9 mouse cellular contexts compared by ENCODE assay signal in genomic region chr13:73159865-73160264, GRCm38 (mm10).
DNase-seq lines count a peak whose midpoint lies in the region; ATAC-seq and TF ChIP-seq lines count a peak whose summit lies in the region.
"Had no signal": no experiment of that assay in that cellular context is flagged by ENCODE, and none has a peak within 500 bp of the region (broad histone marks: within the 10 kb centered on the region; RNA-seq: fewer than 3 reads in every experiment).

No protein-coding gene starts in this region.

- peak overlapping the region; percentile 88 for H3K4me3 ChIP-seq in megakaryocyte, embryonic 14.5 days (replicated peaks)
- H3K4me3 ChIP-seq in intestine, embryonic 16.5 days (ENCODE audit: low read length), result peak overlapping the region; percentile 47
- H3K4me3 ChIP-seq in stomach, embryonic 14.5 days (ENCODE audit: low read depth, low read length), result peak overlapping the region; percentile 21; the same call in 1 of the 2 replicates
- no peak overlapping the region for H3K4me3 ChIP-seq in thymus, adult 2 months (ENCODE audit: control insufficient read depth, insufficient read depth, low read length)

- DNase-seq in embryo, embryonic 10 days (ENCODE audit: low spot score), result peak; percentile 17
- DNase-seq in embryo, embryonic 9.5 days (ENCODE audit: extremely low spot score), result no peak
- no peak for DNase-seq in thymus, postnatal 25 days
- no peak for DNase-seq in thymus, adult 2 months

- TF ChIP-seq POLR2A in thymus, adult 2 months (IDR thresholded peaks at IDR 0.05; ENCODE audit: control insufficient read depth, extremely low read depth, insufficient read depth, low read length, poor library complexity), result no peak

- no peak overlapping the region for H3K27ac ChIP-seq in intestine, embryonic 16.5 days (ENCODE audit: low read length)
- H3K27ac ChIP-seq in stomach, embryonic 14.5 days (ENCODE audit: low read length), result no peak overlapping the region
- H3K27ac ChIP-seq in thymus, adult 2 months (ENCODE audit: control insufficient read depth, insufficient read depth, low read length), result no peak overlapping the region
- H3K27ac ChIP-seq: macrophage had no signal

- WGBS in intestine, embryonic 16.5 days, result 17% methylated on average over 9 of the region's 9 CpGs
- WGBS in stomach, embryonic 14.5 days, result 12% methylated on average over 9 of the region's 9 CpGs
- WGBS in thymus, adult 2 months, result 19% methylated on average over 9 of the region's 9 CpGs

- H3K27me3 ChIP-seq in megakaryocyte, embryonic 14.5 days (replicated peaks), result peaks cover 9% of the 10 kb centered on the region
- no peaks in the 10 kb centered on the region for H3K27me3 ChIP-seq in intestine, embryonic 16.5 days (replicated peaks; ENCODE audit: control insufficient read depth, insufficient read depth, low read length)
- H3K27me3 ChIP-seq in stomach, embryonic 14.5 days (ENCODE audit: control insufficient read depth, insufficient read depth, low read length), result no peaks in the 10 kb centered on the region
- H3K27me3 ChIP-seq in thymus, adult 2 months (ENCODE audit: control insufficient read depth, insufficient read depth, low read length), result no peaks in the 10 kb centered on the region

- no peak for ATAC-seq in megakaryocyte, adult 5-6 weeks (ENCODE audit: poor library complexity, severe bottlenecking)
- ATAC-seq in intestine, embryonic 16.5 days, result no peak
- no peak for ATAC-seq in stomach, embryonic 14.5 days (ENCODE audit: insufficient number of reproducible peaks, insufficient read depth, low FRiP score, low read depth)

- TF ChIP-seq CTCF in thymus, adult 2 months (IDR thresholded peaks at IDR 0.05; ENCODE audit: borderline replicate concordance, control insufficient read depth, extremely low read depth, insufficient read depth, low read length, poor library complexity), result no peak

- H3K4me2 ChIP-seq in intestine, embryonic 16.5 days (ENCODE audit: low read depth, low read length), result peak overlapping the region; percentile 72
- peak overlapping the region; percentile 48 for H3K4me2 ChIP-seq in stomach, embryonic 14.5 days (replicated peaks; ENCODE audit: low read depth, low read length)

- peak overlapping the region; percentile 54 for H3K9ac ChIP-seq in intestine, embryonic 16.5 days (ENCODE audit: low read depth, low read length)
- no peak overlapping the region for H3K9ac ChIP-seq in stomach, embryonic 14.5 days (replicated peaks; ENCODE audit: low read depth, low read length)

- H3K9me3 ChIP-seq in megakaryocyte, embryonic 14.5 days, result no peaks in the 10 kb centered on the region
- H3K9me3 ChIP-seq in intestine, embryonic 16.5 days (ENCODE audit: control insufficient read depth, low read length), result no peaks in the 10 kb centered on the region
- H3K9me3 ChIP-seq in stomach, embryonic 14.5 days (ENCODE audit: control insufficient read depth, low read depth, low read length), result no peaks in the 10 kb centered on the region

- peaks cover 7% of the 10 kb centered on the region for H3K4me1 ChIP-seq in megakaryocyte, embryonic 14.5 days
- H3K4me1 ChIP-seq in intestine, embryonic 16.5 days (ENCODE audit: control insufficient read depth, insufficient read depth, low read length), result peaks cover 8% of the 10 kb centered on the region; the same call in 1 of the 2 replicates
- H3K4me1 ChIP-seq in stomach, embryonic 14.5 days (ENCODE audit: control insufficient read depth, insufficient read depth, low read length), result no peaks in the 10 kb centered on the region
- H3K4me1 ChIP-seq in thymus, adult 2 months (replicated peaks; ENCODE audit: control insufficient read depth, insufficient read depth, low read length), result no peaks in the 10 kb centered on the region; the same call in 1 of the 2 replicates

- H3K36me3 ChIP-seq in megakaryocyte, embryonic 14.5 days (replicated peaks; ENCODE audit: low read length), result no peaks in the 10 kb centered on the region
- H3K36me3 ChIP-seq in intestine, embryonic 16.5 days (ENCODE audit: control insufficient read depth, insufficient read depth, low read length), result no peaks in the 10 kb centered on the region
- H3K36me3 ChIP-seq in stomach, embryonic 14.5 days (ENCODE audit: control insufficient read depth, insufficient read depth, low read length), result no peaks in the 10 kb centered on the region
- H3K36me3 ChIP-seq in thymus, adult 2 months (ENCODE audit: control insufficient read depth, insufficient read depth, low read length), result no peaks in the 10 kb centered on the region
